Mouse (Mus musculus) G1E (cell line): ENCODE results near the gene Sntb2. TPM values are rescaled to one million over a fixed set of nuclear protein-coding genes. Genes with fewer than 3 reads are reported as not detected.
"Not testable (repeated sequence)": the region's sequence is repeated elsewhere in the genome, so short reads cannot be mapped to it uniquely, and the experiment has no call there.

Source experiments
- ATAC-seq: 2 replicates; pipeline ENCODE4 v1.8.0; 2016; ENCODE audit warnings: mild to moderate bottlenecking; ENCODE audit not compliant: insufficient number of reproducible peaks, poor library complexity, low FRiP score, severe bottlenecking; ENCODE audit errors: extremely low read depth
- DNase-seq: peaks from one replicate; pipeline ENCODE4 v3.0.0; 2012; ENCODE audit warnings: low spot score
- H3K27me3 ChIP-seq: 2 replicates; pipeline ENCODE4 v1.6.1; 2012; ENCODE audit warnings: mild to moderate bottlenecking, low read length, inconsistent platforms; ENCODE audit not compliant: insufficient read depth
- H3K36me3 ChIP-seq: replicated peaks from 2 replicates; pipeline ENCODE3; 2012; ENCODE audit warnings: mild to moderate bottlenecking, inconsistent platforms
- H3K4me1 ChIP-seq: 2 replicates; pipeline ENCODE4 v1.6.1; 2012; ENCODE audit warnings: low read depth, low read length, inconsistent platforms, mixed read lengths; ENCODE audit not compliant: insufficient read depth
- H3K4me3 ChIP-seq: 2 replicates; pipeline ENCODE4 v1.5.1; 2012; ENCODE audit warnings: low read depth, mild to moderate bottlenecking, inconsistent platforms, low read length, moderate library complexity, mixed read lengths
- H3K9me3 ChIP-seq: replicated peaks from 2 replicates; pipeline ENCODE4 v1.6.1; 2012; ENCODE audit warnings: inconsistent platforms
- CTCF ChIP-seq: IDR thresholded peaks from 2 replicates; pipeline ENCODE4 v1.5.1; 2012; ENCODE audit warnings: low read depth, low read length, inconsistent platforms, mixed read lengths
- GATA1 ChIP-seq: IDR thresholded peaks from 2 replicates; pipeline ENCODE4 v1.6.1; 2012; ENCODE audit warnings: borderline replicate concordance, low read length, inconsistent platforms, mixed read lengths
- GATA2 ChIP-seq: IDR thresholded peaks from 2 replicates; pipeline ENCODE4 v1.6.1; 2012; ENCODE audit warnings: low read depth, low read length, inconsistent platforms, borderline replicate concordance
- POLR2AphosphoS5 ChIP-seq: IDR thresholded peaks from 2 replicates; pipeline ENCODE4 v1.6.1; 2012; ENCODE audit warnings: low read depth, low read length, inconsistent platforms; ENCODE audit not compliant: insufficient replicate concordance
- TAL1 ChIP-seq: conservative IDR thresholded peaks from 2 replicates; pipeline ENCODE4 v1.6.1; 2012; ENCODE audit warnings: low read depth, low read length, inconsistent platforms, mixed read lengths
- polyA plus RNA-seq: library from polyadenylated mRNA; stranded (reverse); fragments of >175 nt; gene quantifications from 2 replicates; pipeline ENCODE4 v1.2.3, GENCODE M21; 2012
- total RNA-seq, 2 experiments: library from RNA; stranded (forward) in 1 of 2; stranded (reverse) in 1 of 2; fragments of 200-1000 nt in 1 of 2; fragments of >200 nt in 1 of 2; fragmentation: Nextera tagmentation in 1 of 2; gene quantifications; 2 replicates each; pipeline ENCODE4 v1.2.3; 2014 to 2017

Gene Sntb2
- total and polyA plus RNA-seq, 3 experiments = 6.5 to 9.4 (median 8.1) TPM

DNA sequence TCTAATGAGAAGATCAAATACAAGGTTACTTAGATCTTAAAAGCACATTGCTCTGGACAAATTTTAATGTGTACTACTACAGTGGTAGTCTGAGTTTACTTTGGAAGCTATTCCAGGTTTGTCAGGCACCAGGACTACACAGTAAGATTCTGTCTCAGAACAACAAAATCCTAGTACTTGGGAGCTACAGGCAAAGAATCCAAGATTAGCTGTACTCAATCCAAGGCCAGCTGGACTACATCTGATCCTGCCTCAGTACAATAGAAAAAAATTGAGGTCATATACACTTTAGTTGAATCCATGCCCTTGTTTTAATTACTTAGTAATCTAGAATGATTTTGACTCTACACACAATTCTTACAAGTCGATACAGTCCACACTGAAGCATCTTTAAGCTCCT lies 79.4 kb downstream of the Sntb2 start:
- TF ChIP-seq CTCF (no peak), TAL1 (no peak), GATA1 (no peak), POLR2AphosphoS5 (no peak), GATA2 (no peak)
- Histone ChIP-seq H3K36me3 (peaks cover 24% of the 10 kb centered on the region), H3K9me3 (no peaks in the 10 kb centered on the region), H3K4me3 (no peak overlapping the region), H3K27me3 (peaks cover 13% of the 10 kb centered on the region), H3K4me1 (no peaks in the 10 kb centered on the region)
- DNase-seq = no peak
- ATAC-seq = no peak

DNA sequence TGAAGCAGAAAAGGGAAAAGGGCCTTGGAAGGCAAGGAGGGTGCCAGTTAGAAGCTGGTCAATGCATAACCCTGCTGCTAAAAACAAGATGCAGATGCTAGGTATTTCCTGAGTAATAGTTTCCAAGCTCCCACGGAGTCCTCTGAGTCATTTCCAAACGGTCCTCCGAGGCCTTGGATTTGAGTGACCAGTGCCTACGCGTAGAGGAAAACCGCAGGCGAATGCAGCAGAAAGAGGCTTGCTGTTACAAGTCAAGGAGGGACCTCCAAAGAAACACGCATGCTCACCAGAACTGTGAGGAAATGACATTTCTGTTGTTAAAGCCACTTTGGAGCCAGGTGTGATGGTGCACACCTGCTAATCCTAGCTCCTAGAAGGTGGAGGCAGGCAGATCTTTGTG lies 87.9 kb downstream of the Sntb2 start:
- Histone ChIP-seq H3K9me3 (no peaks in the 10 kb centered on the region), H3K4me3 (no peak overlapping the region), H3K27me3 (peaks cover 39% of the 10 kb centered on the region), H3K36me3 (no peaks in the 10 kb centered on the region), H3K4me1 (peaks cover 1% of the 10 kb centered on the region; the same call in 1 of the 2 replicates)
- TF ChIP-seq TAL1 (no peak), GATA2 (no peak), CTCF (no peak), GATA1 (no peak), POLR2AphosphoS5 (no peak)
- DNase-seq (no peak), ATAC-seq (no peak)

DNA sequence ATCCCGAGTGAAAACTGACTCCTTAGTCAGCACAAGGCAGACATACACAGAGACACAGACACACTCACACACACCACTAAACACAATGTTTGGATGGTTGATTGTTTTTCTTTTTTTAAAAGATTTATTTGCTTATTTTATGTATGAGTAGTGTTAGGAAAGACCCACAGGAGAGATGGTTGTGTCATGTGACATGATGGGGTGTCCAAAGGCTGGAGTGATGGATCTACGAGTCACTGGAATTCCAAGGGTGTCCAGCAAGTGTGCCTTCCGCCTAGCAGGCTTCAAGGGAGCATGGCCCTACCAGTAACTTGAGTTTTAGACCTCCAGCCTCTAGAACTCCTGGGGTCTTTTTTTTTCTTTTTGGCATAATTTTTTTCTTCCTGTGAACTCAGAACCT lies 93.8 kb downstream of the Sntb2 start:
- ATAC-seq (no peak), DNase-seq (no peak)
- no peaks in the 10 kb centered on the region for H3K9me3 ChIP-seq
- no peak overlapping the region for H3K4me3 ChIP-seq
- peaks cover 7% of the 10 kb centered on the region for H3K27me3 ChIP-seq
- H3K4me1 ChIP-seq = peaks cover 39% of the 10 kb centered on the region
- H3K36me3 ChIP-seq = peaks cover 13% of the 10 kb centered on the region
- TF ChIP-seq GATA1 (no peak), GATA2 (no peak), POLR2AphosphoS5 (no peak), CTCF (no peak), TAL1 (no peak)

DNA sequence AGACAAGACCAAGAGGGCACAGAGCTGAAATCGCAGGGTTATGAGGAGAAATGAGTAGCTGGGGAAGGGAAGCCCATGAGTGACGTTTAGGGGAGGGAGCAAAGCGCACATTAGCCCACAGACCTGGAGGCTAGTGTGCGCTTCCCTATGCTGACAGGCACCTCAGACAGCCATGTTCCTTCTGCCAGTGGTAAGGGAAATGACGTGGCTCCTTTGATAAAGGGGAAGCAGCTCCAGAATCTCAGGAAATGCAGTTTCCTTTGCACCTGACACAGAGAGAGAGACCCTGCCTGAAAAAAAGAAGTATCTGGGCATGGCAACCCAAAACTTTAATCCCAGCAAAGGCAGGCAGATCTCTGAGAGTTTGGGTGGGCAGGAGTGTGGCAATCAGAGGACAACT lies 94.5 kb downstream of the Sntb2 start:
- Histone ChIP-seq H3K4me3 (peak overlapping the region; percentile 36; the same call in 1 of the 2 replicates), H3K9me3 (no peaks in the 10 kb centered on the region), H3K4me1 (peaks cover 40% of the 10 kb centered on the region), H3K36me3 (peaks cover 19% of the 10 kb centered on the region), H3K27me3 (peaks cover 7% of the 10 kb centered on the region)
- DNase-seq (no peak), ATAC-seq (no peak)
- no peak for TF ChIP-seq CTCF
- no peak for TF ChIP-seq GATA2
- TF ChIP-seq GATA1 = no peak
- no peak for TF ChIP-seq POLR2AphosphoS5
- TF ChIP-seq TAL1 = no peak

DNA sequence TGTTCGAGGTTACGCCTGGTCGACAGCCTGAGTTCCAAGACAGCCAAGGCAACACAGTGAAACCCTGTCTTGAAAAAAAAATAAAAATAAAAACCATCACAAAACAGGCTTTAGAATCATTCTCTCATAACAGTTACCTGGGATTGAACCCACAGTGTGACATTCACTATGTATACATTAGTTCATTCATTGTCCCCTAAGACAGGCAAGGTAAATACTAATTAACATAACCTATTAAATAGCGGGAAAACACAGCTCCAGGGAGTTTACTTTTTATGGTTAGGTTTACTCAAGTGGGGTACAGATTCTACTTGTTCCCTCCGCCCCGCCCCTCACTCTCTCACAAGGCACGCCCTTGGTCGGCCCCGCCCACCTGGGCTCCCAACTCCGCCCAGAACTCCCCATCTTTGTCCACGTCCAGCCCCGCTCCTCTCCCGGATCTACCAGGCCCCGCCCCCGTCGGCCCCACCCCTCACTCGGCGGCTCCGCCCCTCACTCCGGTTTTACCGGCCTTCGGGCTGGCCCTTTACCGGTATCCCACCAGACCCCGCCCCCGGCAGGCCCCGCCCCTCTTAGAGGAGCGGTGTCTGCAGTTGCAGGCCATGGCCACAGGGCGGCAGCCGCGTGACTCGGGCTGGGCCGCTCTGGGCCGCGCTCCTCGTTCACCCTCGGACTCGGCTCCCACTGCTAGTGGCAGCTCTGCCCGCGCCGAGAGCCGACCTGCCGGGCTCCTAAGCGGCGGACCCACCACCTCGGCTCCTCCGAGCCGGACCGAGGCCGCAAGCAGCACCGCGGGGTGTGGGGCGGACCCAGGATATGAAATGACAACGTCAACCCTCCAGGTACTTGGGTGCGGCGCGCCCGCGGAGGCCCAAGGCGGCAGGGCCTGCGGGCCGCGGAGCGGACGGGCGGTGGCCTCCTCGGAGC lies 95.4 kb downstream of the Sntb2 start, which contains the start of gene Vps4a:
Gene Vps4a (plus strand): TSS at position 573 of the 927 bp plus-strand sequence.
- Histone ChIP-seq H3K4me3 (peak within 1 kb of the TSS; percentile 95), H3K27me3 (no peaks in the 10 kb centered on the region; the same call in 1 of the 2 replicates), H3K36me3 (peaks cover 28% of the 10 kb centered on the region), H3K9me3 (no peaks in the 10 kb centered on the region), H3K4me1 (peaks cover 40% of the 10 kb centered on the region)
- TF ChIP-seq POLR2AphosphoS5 (no peak), CTCF (peak; percentile 49)
- ATAC-seq (peak; percentile 91), DNase-seq (peak; percentile 96)

DNA sequence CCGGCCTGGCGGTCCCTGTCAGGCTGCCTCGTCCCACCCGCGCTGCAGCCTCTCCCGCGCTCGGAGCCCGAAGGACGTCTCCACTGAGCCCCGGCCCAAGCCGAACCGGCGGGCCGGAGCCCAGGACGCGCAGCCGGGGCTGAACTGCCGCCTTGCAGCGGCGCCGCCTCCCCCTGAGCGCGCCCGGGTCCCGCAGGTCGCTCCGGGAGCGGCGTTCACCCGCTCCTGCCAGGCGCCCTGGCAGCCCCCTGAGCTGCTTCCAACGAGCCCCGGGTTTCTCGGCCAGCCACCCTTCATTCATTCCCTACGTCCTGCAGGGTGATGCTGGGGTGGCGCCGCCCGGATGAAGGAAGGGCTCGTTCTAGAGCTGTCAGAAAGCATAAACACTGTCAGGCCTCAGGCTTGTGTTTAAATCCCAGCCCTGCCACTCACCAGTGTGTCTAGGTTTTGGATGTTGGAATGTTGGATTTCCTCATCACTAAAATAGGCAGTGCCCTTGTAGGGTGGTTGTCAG lies 96.1 kb downstream of the Sntb2 start:
- DNase-seq (no peak), ATAC-seq (no peak)
- peaks cover 40% of the 10 kb centered on the region for H3K4me1 ChIP-seq

DNA sequence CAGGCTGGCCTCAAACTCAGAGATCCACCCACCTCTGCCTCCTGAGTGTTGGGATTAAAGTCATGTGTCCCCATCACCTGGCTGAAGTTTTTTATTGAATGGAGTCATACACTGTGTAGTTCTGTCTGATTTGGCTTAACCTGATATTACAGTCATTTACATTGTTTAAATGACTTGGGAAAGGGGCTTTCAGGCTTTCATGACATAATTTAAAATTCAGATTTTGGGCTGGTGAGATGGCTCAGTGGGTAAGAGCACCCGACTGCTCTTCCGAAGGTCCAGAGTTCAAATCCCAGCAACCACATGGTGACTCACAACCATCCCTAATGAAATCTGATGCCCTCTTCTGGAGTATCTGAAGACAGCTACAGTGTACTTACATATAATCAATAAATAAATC lies 98.1 kb downstream of the Sntb2 start:
- ATAC-seq = not testable (repeated sequence)
- H3K4me1 ChIP-seq = peaks cover 38% of the 10 kb centered on the region

More for the DNA sequence above, 96.1 kb downstream of the Sntb2 start:
- no peaks in the 10 kb centered on the region for H3K27me3 ChIP-seq
- H3K9me3 ChIP-seq = no peaks in the 10 kb centered on the region
- H3K36me3 ChIP-seq = peaks cover 35% of the 10 kb centered on the region
- H3K4me3 ChIP-seq = peak overlapping the region; percentile 95
- TF ChIP-seq POLR2AphosphoS5 = no peak
- TF ChIP-seq CTCF = no peak
- no peak for TF ChIP-seq TAL1
- TF ChIP-seq GATA1 = no peak

More for the DNA sequence above, 98.1 kb downstream of the Sntb2 start:
- DNase-seq, H3K9me3 ChIP-seq, H3K4me3 ChIP-seq, H3K27me3 ChIP-seq: not testable (repeated sequence)
- peaks cover 46% of the 10 kb centered on the region for H3K36me3 ChIP-seq
